Mouse (Mus musculus): ENCODE data around the gene Dctn3.
A peak's percentile ranks its signal among the peaks of the same experiment; 100 is the strongest.
"Not testable (repeated sequence)": the region's sequence is repeated elsewhere in the genome, so short reads cannot be mapped to it uniquely, and the experiment has no call there.

The Dctn3 gene

GRCm38 (mm10) chr4:41738256-41738603, 15.3 kb upstream of the Dctn3 start:
- DNase-seq (ENCODE audit: low spot score in 2 of 2), result no peak

GRCm38 (mm10) chr4:41737602-41738255, 14.8 kb upstream of the Dctn3 start:
- DNase-seq (ENCODE audit: low spot score in 2 of 2), result peak; percentile 65 to 74

- DNase-seq (ENCODE audit: low spot score in 2 of 2), result no peak
These were observed 8.2 kb upstream of the Dctn3 start, which contains the start of gene Arid3c for GRCm38 (mm10) chr4:41731052-41731765. TSS of gene Arid3c (minus strand) at chr4:41731142.

- no peak for DNase-seq (ENCODE audit: low spot score in 2 of 2)
These were observed 4.1 kb upstream of the Dctn3 start for GRCm38 (mm10) chr4:41726826-41727621.

- DNase-seq (ENCODE audit: low spot score in 2 of 2), result no peak
These were observed 6.1 kb downstream of the Dctn3 start for GRCm38 (mm10) chr4:41716834-41717233.

- no peak for DNase-seq (ENCODE audit: low spot score in 2 of 2)
These were observed 7.4 kb downstream of the Dctn3 start for GRCm38 (mm10) chr4:41715596-41715995.

GRCm38 (mm10) chr4:41715082-41715481, 7.9 kb downstream of the Dctn3 start:
- no peak for DNase-seq (ENCODE audit: low spot score in 2 of 2)

- no peak for DNase-seq (ENCODE audit: low spot score in 2 of 2)
These were observed 8.7 kb downstream of the Dctn3 start for GRCm38 (mm10) chr4:41714276-41714675.

GRCm38 (mm10) chr4:41713197-41714067, 9.5 kb downstream of the Dctn3 start, which contains the start of gene Rpp25l:
TSS of gene Rpp25l (minus strand) at chr4:41713534.
- DNase-seq (ENCODE audit: low spot score in 2 of 2), result peak; percentile 58 to 82

GRCm38 (mm10) chr4:41712421-41713196, 10.4 kb downstream of the Dctn3 start:
- no peak for DNase-seq (ENCODE audit: low spot score in 2 of 2)

GRCm38 (mm10) chr4:41711705-41712375, 11.1 kb downstream of the Dctn3 start:
- no peak for DNase-seq (ENCODE audit: low spot score in 2 of 2)

- DNase-seq (ENCODE audit: low spot score in 2 of 2), result no peak
These were observed 12.7 kb downstream of the Dctn3 start for GRCm38 (mm10) chr4:41710229-41710628.

GRCm38 (mm10) chr4:41708192-41708745, 14.7 kb downstream of the Dctn3 start:
- no peak for DNase-seq (ENCODE audit: low spot score in 2 of 2)

GRCm38 (mm10) chr4:41707011-41707535, 15.9 kb downstream of the Dctn3 start:
- peak in 1 of 2 experiments; percentile 69 for DNase-seq (ENCODE audit: low spot score in 2 of 2)

- DNase-seq (ENCODE audit: low spot score in 2 of 2), result no peak
These were observed 16.8 kb downstream of the Dctn3 start for GRCm38 (mm10) chr4:41705922-41706754.

- no peak for DNase-seq (ENCODE audit: low spot score in 2 of 2)
These were observed 18.3 kb downstream of the Dctn3 start for GRCm38 (mm10) chr4:41704651-41705050.

- not testable (repeated sequence) for DNase-seq (ENCODE audit: low spot score in 2 of 2)
These were observed 20.7 kb downstream of the Dctn3 start for GRCm38 (mm10) chr4:41702226-41702625.

- DNase-seq (ENCODE audit: low spot score in 2 of 2), result not testable (repeated sequence)
These were observed 22.7 kb downstream of the Dctn3 start for GRCm38 (mm10) chr4:41700224-41700623.

GRCm38 (mm10) chr4:41699783-41700182, 23.2 kb downstream of the Dctn3 start, which contains the start of gene Il11ra1:
TSS of gene Il11ra1 (plus strand) at chr4:41699989.
- not testable (repeated sequence) for DNase-seq (ENCODE audit: low spot score in 2 of 2)
